Mouse (Mus musculus): ENCODE results near the gene Znrf2.

GRCm38 (mm10) chr6:54819746-54820145, 3.0 kb downstream of the Znrf2 start:
- TF ChIP-seq POLR2A (IDR thresholded peaks at IDR 0.05; ENCODE audit: control insufficient read depth in 1 of 2, insufficient read depth in 1 of 2, low read depth in 1 of 2, low read length in 2 of 2, poor library complexity in 1 of 2), result no peak
- TF ChIP-seq CTCF (IDR thresholded peaks at IDR 0.05 in 2 of 3, conservative IDR thresholded peaks at IDR 0.05 in 1 of 3; ENCODE audit: control insufficient read depth in 1 of 3, insufficient read depth in 1 of 3, low read depth in 2 of 3, low read length in 3 of 3, poor library complexity in 1 of 3, severe bottlenecking in 1 of 3), result no peak
- TF ChIP-seq ZC3H11A (IDR thresholded peaks at IDR 0.05; ENCODE audit: low read depth, low read length), result no peak
- TF ChIP-seq MEF2A (IDR thresholded peaks at IDR 0.05; ENCODE audit: extremely low read depth, insufficient replicate concordance, low read depth, low read length, poor library complexity, severe bottlenecking), result no peak
- TF ChIP-seq GABPA (IDR thresholded peaks at IDR 0.05; ENCODE audit: low read depth, low read length), result no peak
